Mouse (Mus musculus) CD4-positive helper T cell, adult 2 months (primary cell): ENCODE results near the gene Gsx2.

Source experiments
- DNase-seq: peaks from one replicate; pipeline ENCODE4 v3.0.0-alpha.2; 2012; ENCODE audit warnings: low read depth, missing footprints, low spot score

Gsx2 gene

GRCm38 (mm10) chr5:75075383-75075941 is at the start of gene Gsx2:
TSS of gene Gsx2 (plus strand) at chr5:75075601.
- no peak for DNase-seq

- peak; percentile 11 for DNase-seq
Observed at GRCm38 (mm10) chr5:75035475-75035874, 39.9 kb upstream of the Gsx2 start.

DNA sequence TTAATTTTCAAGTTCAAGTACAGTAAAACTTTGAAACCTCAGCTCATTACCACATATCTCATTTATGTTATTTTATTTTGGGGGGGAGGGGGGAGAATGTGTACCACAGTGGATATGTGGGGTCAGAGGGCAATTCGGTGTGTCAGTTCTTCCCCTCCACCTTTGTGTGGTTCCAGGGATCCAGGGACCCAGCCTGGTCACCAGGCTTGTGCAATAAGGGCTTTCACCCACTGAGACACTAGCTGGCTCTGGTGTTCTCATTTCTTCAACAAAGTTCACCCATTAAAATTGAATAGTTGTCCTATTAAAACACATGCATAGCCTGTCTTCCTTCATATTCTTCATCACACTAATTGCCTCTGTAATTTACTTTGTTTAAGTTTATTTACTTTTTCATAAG is 36.1 kb upstream of the Gsx2 start:
- DNase-seq: no peak

DNA sequence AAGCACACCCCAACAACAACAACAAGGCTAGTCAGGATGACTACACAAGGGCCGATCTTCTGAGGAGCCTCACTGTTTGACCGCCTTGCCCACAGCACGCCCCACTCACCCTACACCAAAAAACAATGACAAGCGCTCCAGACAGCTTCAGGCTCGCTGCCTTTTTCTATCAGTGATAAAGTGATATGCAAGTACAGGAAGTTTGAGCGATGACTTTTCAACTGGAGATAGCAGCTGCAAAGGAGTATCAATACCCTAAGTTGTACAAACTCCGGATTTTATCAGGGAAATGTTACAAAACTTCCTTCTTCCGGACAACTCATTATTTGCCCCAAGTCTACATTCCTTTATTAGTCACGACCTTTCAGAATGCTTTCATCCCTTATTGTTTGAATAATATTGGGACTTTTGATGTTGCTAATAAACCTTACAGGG is 32.4 kb upstream of the Gsx2 start:
- peak; percentile 42 for DNase-seq

DNA sequence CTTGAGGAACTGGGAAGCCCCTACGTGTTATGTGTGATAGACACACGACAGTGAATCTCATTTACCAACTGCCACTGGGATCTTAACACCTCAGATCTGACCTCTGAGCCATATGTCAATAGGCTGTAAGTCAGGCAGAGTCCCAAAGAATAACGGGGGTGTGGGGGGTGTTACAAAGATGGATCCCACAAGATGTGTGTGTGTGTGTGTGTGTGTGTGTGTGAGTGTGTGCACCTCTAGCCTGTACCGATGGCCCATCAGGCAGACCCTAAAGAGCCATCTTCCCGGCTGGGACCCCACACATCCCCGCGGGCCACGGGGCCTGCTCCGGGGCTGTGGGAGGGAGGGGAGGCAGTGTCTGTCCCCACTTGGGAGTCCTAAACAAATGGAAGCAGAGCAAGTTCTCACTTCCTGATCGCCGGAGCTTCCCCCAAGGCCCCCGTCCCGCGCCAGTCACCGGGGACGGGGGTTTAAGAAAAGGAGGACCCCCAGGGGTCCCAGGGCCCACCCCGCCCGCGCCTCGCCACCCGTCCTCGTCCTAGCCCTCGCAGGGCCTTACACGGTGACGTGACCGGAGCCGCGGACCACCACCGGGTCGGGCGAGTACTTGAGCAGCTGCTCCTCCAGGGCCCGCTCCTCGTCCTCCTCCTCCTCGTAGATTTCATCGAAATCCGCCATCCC is 31.6 kb upstream of the Gsx2 start:
- peak; percentile 59 for DNase-seq

DNA sequence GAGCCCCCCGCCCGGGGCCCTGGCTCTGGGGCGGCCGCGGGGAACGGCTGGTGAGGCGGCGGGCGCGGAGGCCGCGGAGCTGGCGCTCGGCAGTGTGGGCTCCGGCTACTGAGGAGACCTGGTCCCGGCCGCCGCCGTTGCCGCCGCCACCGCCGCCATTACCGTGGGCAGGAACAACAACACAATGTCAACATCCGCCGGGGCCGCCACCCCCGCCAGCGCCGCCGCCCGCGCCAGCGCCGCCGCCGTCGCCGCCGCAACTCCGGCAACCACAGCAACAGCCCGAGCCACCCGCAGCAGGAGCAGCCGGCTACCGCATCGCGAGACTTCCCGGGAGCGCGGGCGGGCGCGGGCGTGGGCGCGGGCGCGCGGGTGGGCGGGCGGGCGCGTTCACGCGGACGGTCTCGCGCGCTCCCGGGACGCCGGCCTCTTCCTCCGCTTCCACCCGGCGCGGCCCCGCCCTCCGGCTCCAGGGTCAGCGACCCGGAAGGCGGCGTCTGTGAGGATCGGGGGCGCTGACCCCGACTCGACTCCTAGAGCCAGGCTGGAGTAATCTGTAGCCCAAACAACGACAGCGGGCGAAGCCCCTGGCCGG is 31.0 kb upstream of the Gsx2 start, which contains the start of gene Chic2:
Gene Chic2 (minus strand): TSS at position 465 of the 595 bp plus-strand sequence.
- peak; percentile 86 for DNase-seq

DNA sequence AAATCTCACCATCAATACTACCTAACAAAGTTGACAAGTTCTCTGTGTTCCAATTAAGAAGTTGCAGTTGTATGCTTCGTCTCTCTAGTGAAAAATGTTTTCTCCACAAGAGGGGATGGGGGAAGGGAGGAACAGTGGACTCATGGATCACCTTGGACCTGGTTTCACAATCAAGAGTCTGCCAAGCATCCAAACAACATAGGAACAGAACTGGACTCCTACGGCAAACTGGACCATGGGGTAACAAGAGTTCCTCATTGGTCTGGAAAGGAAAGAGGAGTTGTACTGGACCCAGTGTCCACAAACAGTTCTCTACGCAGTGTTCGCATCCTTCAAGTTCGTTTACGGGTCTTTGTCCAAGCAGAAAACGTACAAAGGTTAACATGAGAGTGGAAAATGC is 30.0 kb upstream of the Gsx2 start:
- DNase-seq: peak; percentile 11

DNA sequence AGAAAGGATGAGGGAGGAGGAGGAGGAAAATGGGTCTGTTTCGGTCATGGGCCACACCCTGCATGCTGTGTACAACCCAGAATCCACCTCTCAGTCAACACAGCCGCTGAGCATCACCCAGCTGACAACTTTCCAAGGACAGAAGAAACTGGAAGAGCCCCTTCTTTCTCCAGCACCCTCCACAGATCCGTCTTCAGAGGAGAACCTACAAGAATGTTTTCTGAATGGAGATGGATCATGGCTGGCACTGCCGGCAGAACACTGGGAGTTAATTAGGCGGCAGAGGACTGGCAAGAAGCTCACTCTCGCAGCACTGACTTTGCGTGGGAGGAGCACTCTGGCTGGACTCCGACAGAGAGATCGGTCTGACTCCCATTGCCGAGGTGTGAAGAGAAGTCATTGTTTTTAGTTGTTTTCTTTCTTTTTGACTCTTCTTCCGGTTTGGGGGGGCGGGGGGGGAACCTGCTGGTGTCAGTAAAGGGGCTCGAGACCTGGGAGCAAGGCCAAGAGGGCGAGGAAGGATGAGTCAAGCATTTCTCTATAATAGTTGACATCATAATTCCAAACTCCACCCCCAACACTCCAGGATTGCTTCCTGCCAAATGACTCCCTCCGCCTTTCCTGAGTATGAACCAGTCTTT is 28.6 kb upstream of the Gsx2 start:
- no peak for DNase-seq

DNA sequence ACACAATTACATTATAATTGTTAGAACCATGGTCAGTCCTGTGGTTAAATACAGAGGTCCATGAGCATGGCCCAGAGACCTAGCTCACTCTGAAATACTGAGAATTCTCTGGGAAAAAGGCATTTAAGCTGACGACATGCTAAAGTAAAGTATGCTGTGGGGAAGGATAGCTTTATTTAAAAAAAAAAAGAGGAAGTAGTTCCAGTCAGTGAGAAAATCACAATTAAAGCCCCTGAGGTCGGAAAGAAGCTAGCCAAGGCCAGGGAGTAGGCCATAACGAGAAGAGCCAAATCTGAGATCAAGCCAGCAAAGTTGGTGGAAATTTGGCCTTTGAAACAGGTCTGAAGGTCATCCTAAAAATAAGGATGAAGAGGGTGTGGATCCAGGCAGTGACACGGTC is 24.3 kb upstream of the Gsx2 start:
- DNase-seq: no peak

DNA sequence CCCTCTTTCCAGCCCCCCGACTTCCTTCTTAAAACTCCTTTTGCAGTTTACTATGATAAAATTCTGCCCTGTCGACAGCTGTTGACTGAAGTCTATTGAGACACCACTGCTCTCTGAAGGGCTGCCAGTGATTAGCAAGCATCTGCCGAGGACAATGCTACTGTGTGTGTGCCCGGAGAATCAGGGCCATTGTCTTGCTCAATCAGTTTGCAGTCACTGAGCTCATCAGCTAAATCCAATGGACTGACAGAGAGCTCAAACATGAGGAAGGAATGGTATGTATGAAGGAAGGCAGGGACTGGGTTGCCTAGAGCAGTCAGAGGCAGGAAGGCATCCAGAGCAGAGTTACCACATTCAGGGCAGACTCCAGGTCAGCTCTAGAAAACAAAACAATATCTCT is 12.2 kb upstream of the Gsx2 start:
- DNase-seq: no peak

- peak; percentile 92 for DNase-seq
Observed at GRCm38 (mm10) chr5:75066715-75067114, 8.7 kb upstream of the Gsx2 start.

DNA sequence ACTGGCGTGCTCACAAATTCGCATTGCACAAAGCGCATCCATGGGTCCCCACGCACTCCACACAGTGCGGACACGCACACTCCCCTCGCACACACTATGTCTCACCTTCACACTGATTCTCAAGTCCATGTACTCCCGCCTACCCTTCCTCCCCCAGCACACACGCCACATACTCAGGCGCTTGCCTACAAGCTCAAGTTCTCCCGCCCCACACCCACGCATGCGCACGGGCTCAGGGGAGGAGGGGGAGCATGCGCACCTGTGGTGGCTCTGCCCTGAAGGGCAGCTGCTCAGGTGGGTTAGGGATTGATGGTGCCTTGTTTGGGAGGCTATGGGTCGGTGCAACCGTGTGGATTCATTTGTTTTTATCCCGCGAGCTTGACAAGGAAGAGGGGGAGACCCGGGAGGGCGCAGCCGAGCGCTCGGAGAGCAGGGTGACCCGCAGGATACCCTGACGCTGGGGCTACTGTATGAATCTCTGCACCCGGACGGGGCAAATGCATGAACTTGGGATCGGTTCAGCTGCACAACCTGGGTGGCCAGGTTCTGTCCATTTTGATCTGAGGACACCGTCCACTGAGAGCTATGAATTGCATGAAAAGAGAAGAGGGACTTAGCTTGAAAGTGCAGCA is 8.2 kb upstream of the Gsx2 start:
- DNase-seq: peak; percentile 90

- DNase-seq: no peak
Observed at GRCm38 (mm10) chr5:75070132-75070531, 5.3 kb upstream of the Gsx2 start.

GRCm38 (mm10) chr5:75070656-75071375 is 4.6 kb upstream of the Gsx2 start:
- no peak for DNase-seq

- no peak for DNase-seq
Observed at GRCm38 (mm10) chr5:75071951-75072350, 3.5 kb upstream of the Gsx2 start.

GRCm38 (mm10) chr5:75072532-75072931 is 2.9 kb upstream of the Gsx2 start:
- DNase-seq: no peak

DNA sequence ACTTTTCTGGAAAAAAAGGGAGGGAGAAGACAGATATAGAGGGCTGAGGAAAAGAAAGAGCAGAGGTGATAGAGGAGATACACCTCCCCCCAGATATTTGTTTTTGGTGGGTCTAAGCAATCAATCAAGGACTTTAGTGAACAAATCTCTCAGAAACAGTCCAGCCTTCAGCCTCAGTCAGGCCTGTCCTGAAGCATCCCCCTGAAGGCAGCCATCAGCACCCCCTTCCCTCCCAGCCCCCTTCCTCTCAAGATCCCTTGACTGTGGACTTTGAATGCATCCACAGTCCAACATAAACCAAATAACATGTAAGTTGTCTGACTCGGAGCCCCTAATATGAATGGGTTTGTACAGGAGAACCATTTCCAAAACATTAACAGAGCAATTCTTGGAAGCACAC is 2.2 kb upstream of the Gsx2 start:
- no peak for DNase-seq

- DNase-seq: no peak
Observed at GRCm38 (mm10) chr5:75073684-75074083, 1.7 kb upstream of the Gsx2 start.

DNA sequence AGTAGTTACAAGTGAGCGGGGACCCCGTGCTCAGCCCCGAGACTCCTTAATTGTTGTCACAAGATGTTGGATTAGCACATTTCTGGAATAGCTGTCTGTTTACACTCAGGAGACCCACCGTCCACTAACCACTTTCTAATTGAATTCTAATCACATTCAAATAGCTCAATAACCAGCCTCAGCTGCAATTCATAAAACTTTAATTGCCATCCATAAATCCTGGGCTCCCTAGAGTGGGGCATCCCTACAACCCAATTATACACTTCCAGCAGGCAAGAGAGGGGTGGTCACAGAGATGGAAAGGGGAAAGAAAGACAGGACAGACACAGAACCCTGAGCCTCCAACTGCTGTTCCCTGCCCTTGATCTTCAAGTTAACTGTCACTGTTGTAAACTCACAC is 1.3 kb upstream of the Gsx2 start:
- DNase-seq: no peak

DNA sequence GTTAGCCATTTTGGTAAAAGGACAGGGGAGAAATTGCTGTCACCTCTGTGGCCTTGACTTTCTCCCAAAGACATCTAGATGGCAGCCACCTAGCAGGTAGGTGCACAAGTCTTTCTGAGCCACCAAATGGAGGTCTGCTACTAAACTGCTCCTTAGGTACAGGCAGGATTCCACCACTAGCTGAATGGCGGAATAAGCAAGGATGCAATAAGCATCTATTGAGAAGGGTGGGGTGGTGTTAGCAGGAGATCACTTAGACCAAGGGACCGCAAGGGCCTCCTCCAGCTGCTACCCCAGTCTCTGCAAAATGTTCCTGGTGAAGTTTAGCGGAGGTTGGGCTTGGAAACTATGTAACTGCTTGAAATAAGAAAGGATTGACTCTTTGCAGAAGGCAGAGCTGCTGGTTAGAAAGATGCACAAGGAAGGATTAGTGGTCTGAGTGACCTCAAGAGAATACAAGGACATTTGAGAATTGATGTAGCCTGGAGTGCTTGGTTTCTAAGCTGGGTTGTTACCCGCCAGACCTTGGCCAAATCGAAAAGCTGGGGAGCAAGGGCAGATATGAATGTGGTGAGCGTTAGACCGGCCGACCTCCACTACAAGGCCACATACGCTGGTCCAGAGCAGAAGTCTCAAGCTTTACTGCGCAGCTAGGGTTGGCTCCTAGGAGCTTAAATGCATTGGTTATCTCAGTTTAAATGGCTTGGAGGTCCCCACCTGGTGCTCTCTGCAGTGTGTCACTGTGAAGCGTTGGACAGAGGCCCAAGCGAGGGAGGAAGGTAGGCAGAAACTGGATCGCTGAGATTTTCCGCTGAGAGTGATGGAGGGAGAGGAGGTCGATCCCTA is 641 bp upstream of the Gsx2 start:
- DNase-seq: no peak
